Mouse (Mus musculus) heart, adult 2 months (tissue): ENCODE data around the gene Ubac2. TPM values are rescaled to one million over a fixed set of nuclear protein-coding genes. Genes with fewer than 3 reads are reported as not detected.
A peak's percentile ranks its signal among the peaks of the same experiment; 100 is the strongest.

Source experiments
- DNase-seq, 2 experiments: peaks; one replicate each; pipeline ENCODE4 v3.0.0; 2021
- H3K27ac ChIP-seq: fragments of 200-600 bp; 2 replicates; pipeline ENCODE4 v1.8.1; 2022
- H3K27me3 ChIP-seq: fragments of 200-500 bp; 2 replicates; pipeline ENCODE4 v1.6.1; 2012; ENCODE audit warnings: mild to moderate bottlenecking, low read length, inconsistent platforms, mixed read lengths; ENCODE audit not compliant: control insufficient read depth, insufficient read depth
- H3K36me3 ChIP-seq: fragments of 200-500 bp; 2 replicates; pipeline ENCODE4 v1.6.1; 2012; ENCODE audit warnings: low read length, inconsistent platforms; ENCODE audit not compliant: control insufficient read depth, insufficient read depth
- H3K4me1 ChIP-seq: fragments of 200-500 bp; 2 replicates; pipeline ENCODE4 v1.6.1; 2011; ENCODE audit warnings: low read length; ENCODE audit not compliant: control insufficient read depth, insufficient read depth
- H3K4me3 ChIP-seq: fragments of 200-600 bp; 2 replicates; pipeline ENCODE4 v1.8.1; 2022
- H3K79me2 ChIP-seq: fragments of 200-500 bp; replicated peaks from 2 replicates; pipeline ENCODE4 v1.6.1; 2012; ENCODE audit warnings: mild to moderate bottlenecking, inconsistent platforms, low read length, moderate library complexity, mixed read lengths; ENCODE audit not compliant: control insufficient read depth, insufficient read depth
- H3K9ac ChIP-seq: fragments of 200-500 bp; 2 replicates; pipeline ENCODE4 v1.6.1; 2012; ENCODE audit warnings: low read depth, mild to moderate bottlenecking, control low read depth, inconsistent platforms, low read length, mixed read lengths
- CTCF ChIP-seq: fragments of 200-600 bp; IDR thresholded peaks from 2 replicates; pipeline ENCODE4 v1.8.1; 2022; ENCODE audit warnings: antibody characterized with exemption, mild to moderate bottlenecking, moderate library complexity
- EP300 ChIP-seq: fragments of 200-500 bp; IDR thresholded peaks from 2 replicates; pipeline ENCODE4 v1.6.1; 2011; ENCODE audit warnings: low read depth, low read length, control low read depth; ENCODE audit not compliant: insufficient read depth
- POLR2A ChIP-seq: fragments of 200-500 bp; IDR thresholded peaks from 2 replicates; pipeline ENCODE4 v1.6.1; 2011; ENCODE audit warnings: mild to moderate bottlenecking, low read depth, low read length, control low read depth; ENCODE audit not compliant: insufficient read depth
- WGBS: fragments of 180-500 bp; shearing (Covaris S2); methylation state at CpG from one replicate; pipeline ENCODE4 v1.1.7; 2018; 5-methylcytosine and 5-hydroxymethylcytosine counted together
- intact Hi-C: fragments of 180-260 bp; cut with DNase I; formaldehyde crosslinking; loops from one replicate; pipeline ENCODE4 v1.15.1; 2025
- polyA plus RNA-seq: library from polyadenylated mRNA; depleted of rRNA; stranded (reverse); fragments of >200 nt; gene quantifications from 2 replicates; pipeline ENCODE4 v1.2.3, GENCODE M21; 2012
- total RNA-seq, 2 experiments: library from RNA; stranded (reverse); gene quantifications; 2 replicates each; pipeline ENCODE4 v1.2.3; 2021

The Ubac2 gene
- total and polyA plus RNA-seq, 3 experiments: 30.4 to 37.0 (median 31.9) TPM

DNA sequence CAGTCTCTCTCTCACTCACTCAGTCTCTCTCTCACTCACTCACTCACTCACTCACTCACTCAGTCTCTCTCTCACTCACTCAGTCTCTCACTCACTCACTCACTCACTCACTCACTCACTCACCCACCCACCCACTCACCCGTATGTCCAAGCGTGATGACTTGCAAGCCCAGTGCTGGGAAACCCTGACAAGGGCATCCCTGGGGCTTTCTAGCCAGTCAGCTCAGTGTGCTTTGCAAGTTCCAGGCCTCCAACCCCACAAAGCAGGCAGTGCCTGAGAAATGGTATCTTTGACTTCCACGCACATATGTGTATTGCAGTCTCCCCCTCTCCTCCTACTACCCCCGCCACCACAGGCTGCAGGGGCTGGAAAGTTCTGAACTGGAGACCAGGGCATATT is 43.6 kb downstream of the Ubac2 start:
- H3K27me3 ChIP-seq: no peaks in the 10 kb centered on the region
- no peak overlapping the region for H3K27ac ChIP-seq
- peak in 1 of 2 experiments; percentile 5 for DNase-seq
- no peak for TF ChIP-seq CTCF
- TF ChIP-seq POLR2A: no peak
- TF ChIP-seq EP300: no peak
- no peak overlapping the region for H3K4me3 ChIP-seq
- intact Hi-C loops: loop anchor here (10.0 kb wide), 1 partner anchor 213 kb away; no protein-coding TSS in a partner anchor
- no peaks in the 10 kb centered on the region for H3K79me2 ChIP-seq
- H3K4me1 ChIP-seq: no peaks in the 10 kb centered on the region; the same call in 1 of the 2 replicates
- no peaks in the 10 kb centered on the region for H3K36me3 ChIP-seq
- WGBS: 88% methylated on average over 4 of the region's 4 CpGs
- no peak overlapping the region for H3K9ac ChIP-seq

DNA sequence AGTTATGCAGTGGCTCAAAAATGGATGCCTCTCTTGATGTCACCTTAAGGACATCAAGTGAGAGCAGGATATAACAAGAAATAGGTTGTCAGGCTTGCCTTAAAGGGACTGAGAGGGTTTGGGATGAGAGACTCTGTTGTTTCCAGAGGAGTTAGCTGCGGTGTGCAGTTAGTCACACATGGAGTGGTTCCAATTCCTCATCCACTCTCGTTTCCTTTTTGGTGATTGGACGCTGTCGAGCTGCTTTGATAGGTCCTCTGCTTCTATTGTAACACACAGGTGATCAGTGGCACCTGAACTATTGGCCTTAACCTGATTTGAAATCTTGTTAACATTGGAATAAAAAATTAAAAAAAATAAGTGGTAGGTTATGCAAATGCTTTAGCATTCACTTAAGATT is 44.3 kb downstream of the Ubac2 start:
- Histone ChIP-seq H3K79me2 (no peaks in the 10 kb centered on the region), H3K27ac (no peak overlapping the region), H3K36me3 (no peaks in the 10 kb centered on the region), H3K27me3 (no peaks in the 10 kb centered on the region), H3K4me3 (no peak overlapping the region), H3K9ac (no peak overlapping the region), H3K4me1 (no peaks in the 10 kb centered on the region; the same call in 1 of the 2 replicates)
- 35% methylated on average over 4 of the region's 4 CpGs for WGBS
- peak in 1 of 2 experiments; percentile 6 for DNase-seq
- intact Hi-C loops: loop anchor here (10.0 kb wide), 1 partner anchor 212 kb away; no protein-coding TSS in a partner anchor
- TF ChIP-seq POLR2A (no peak), EP300 (no peak), CTCF (no peak)

DNA sequence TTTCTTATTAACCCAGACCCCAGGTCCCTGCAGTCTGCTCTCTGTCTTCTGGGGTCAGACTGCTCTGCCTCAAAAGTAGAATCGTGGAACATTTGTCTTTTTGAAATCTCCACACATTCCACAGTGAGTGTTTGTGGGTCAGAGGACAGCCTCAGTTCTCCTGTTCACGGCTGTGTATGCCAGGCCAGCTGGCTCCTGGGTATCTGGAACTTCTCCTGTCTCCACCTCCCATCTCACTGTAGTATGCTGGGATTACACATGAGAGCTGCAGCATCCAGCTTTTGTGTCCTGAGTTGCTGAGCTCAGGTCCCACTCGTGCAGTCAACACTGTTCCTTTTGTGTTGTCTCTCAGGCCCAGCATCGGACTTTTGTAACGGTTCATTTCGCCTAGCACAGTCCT is 46.5 kb downstream of the Ubac2 start:
- intact Hi-C loops: loop anchor here (10.0 kb wide), 1 partner anchor 210 kb away; no protein-coding TSS in a partner anchor
- Histone ChIP-seq H3K27ac (no peak overlapping the region), H3K4me3 (no peak overlapping the region), H3K27me3 (no peaks in the 10 kb centered on the region), H3K9ac (no peak overlapping the region), H3K4me1 (peaks cover 4% of the 10 kb centered on the region), H3K79me2 (no peaks in the 10 kb centered on the region), H3K36me3 (peaks cover 2% of the 10 kb centered on the region; the same call in 1 of the 2 replicates)
- 74% methylated on average over 6 of the region's 6 CpGs for WGBS
- peak in 1 of 2 experiments; percentile 11 for DNase-seq
- TF ChIP-seq CTCF (no peak), EP300 (no peak), POLR2A (no peak)

- no peak overlapping the region for H3K9ac ChIP-seq
- H3K4me3 ChIP-seq: no peak overlapping the region
- H3K27me3 ChIP-seq: no peaks in the 10 kb centered on the region
- no peaks in the 10 kb centered on the region for H3K79me2 ChIP-seq
- peak in 1 of 2 experiments; percentile 12 for DNase-seq
- intact Hi-C loops: loop anchor here (10.0 kb wide), 1 partner anchor 208 kb away; no protein-coding TSS in a partner anchor
- no peak for TF ChIP-seq POLR2A
- TF ChIP-seq EP300: no peak
- no peak for TF ChIP-seq CTCF
- H3K27ac ChIP-seq: no peak overlapping the region
- WGBS: 73% methylated on average over 6 of the region's 6 CpGs
- H3K4me1 ChIP-seq: peaks cover 7% of the 10 kb centered on the region
- peaks cover 2% of the 10 kb centered on the region; the same call in 1 of the 2 replicates for H3K36me3 ChIP-seq
Observed at GRCm38 (mm10) chr14:121926901-121927300, 48.5 kb downstream of the Ubac2 start.

DNA sequence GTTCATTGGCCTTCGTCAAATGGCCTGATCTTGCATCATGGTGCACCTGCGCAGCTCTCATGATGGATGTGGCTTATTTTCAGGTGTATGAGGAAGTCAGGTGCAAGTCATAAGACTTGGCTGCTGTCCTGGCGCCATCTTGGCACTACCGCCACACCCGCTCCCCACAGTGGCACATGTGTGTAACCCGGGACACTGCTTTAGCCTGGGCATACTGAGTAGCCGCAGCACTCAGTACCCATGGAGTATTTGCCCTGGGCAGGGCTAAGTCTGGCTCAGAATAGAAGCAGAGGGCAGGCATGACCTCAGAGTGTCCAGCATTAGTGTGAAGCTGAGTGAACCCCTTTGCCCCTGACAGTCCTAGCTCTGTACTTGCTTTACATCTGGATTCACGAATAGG is 49.0 kb downstream of the Ubac2 start:
- TF ChIP-seq CTCF: no peak
- TF ChIP-seq POLR2A: no peak
- TF ChIP-seq EP300: no peak
- no peaks in the 10 kb centered on the region for H3K79me2 ChIP-seq
- H3K4me1 ChIP-seq: peaks cover 7% of the 10 kb centered on the region
- H3K36me3 ChIP-seq: peaks cover 2% of the 10 kb centered on the region; the same call in 1 of the 2 replicates
- no peak overlapping the region for H3K4me3 ChIP-seq
- 99% methylated on average over 8 of the region's 8 CpGs for WGBS
- DNase-seq: peak in 1 of 2 experiments; percentile 14
- H3K9ac ChIP-seq: no peak overlapping the region
- no peak overlapping the region for H3K27ac ChIP-seq
- intact Hi-C loops: loop anchor here (10.0 kb wide), 1 partner anchor 207 kb away; no protein-coding TSS in a partner anchor
- H3K27me3 ChIP-seq: no peaks in the 10 kb centered on the region

GRCm38 (mm10) chr14:121928375-121929137 is 50.1 kb downstream of the Ubac2 start:
- intact Hi-C loops: loop anchor here (1.0 to 10.0 kb wide), 2 partner anchors 132 to 206 kb away; no protein-coding TSS in a partner anchor
- no peaks in the 10 kb centered on the region for H3K27me3 ChIP-seq
- peaks cover 2% of the 10 kb centered on the region; the same call in 1 of the 2 replicates for H3K36me3 ChIP-seq
- H3K79me2 ChIP-seq: no peaks in the 10 kb centered on the region
- peak in 1 of 2 experiments; percentile 61 for DNase-seq
- peak overlapping the region; percentile 44 for H3K27ac ChIP-seq
- H3K4me1 ChIP-seq: peaks cover 7% of the 10 kb centered on the region
- TF ChIP-seq EP300 (no peak), CTCF (peak; percentile 96)
- 52% methylated on average over 8 of the region's 8 CpGs for WGBS
- no peak overlapping the region for H3K4me3 ChIP-seq
- peak overlapping the region; percentile 8; the same call in 1 of the 2 replicates for H3K9ac ChIP-seq
